Mouse (Mus musculus) liver, embryonic 14.5 days (tissue): Measurements from ENCODE around the gene Slc38a1.

Experiments
- CTCF ChIP-seq: IDR thresholded peaks from 2 replicates; pipeline ENCODE4 v1.5.1; 2016; ENCODE audit warnings: antibody characterized with exemption, low read depth, control low read depth
- EP300 ChIP-seq: IDR thresholded peaks from 2 replicates; pipeline ENCODE4 v1.6.1; 2016; ENCODE audit warnings: antibody characterized with exemption, low read depth

- no peak for TF ChIP-seq EP300
- TF ChIP-seq CTCF, result no peak
Observed at GRCm38 (mm10) chr15:96678871-96679773, 36.4 kb upstream of the Slc38a1 start.
